Mouse (Mus musculus) forebrain, embryonic 16.5 days (tissue): ENCODE measurements around the gene Unc5a. TPM values are rescaled to one million over a fixed set of nuclear protein-coding genes. Genes with fewer than 3 reads are reported as not detected.

Experiments
- ATAC-seq: fragments of 200-750 bp; cut with Nextera tagmentation; 2 replicates; pipeline ENCODE4 v1.8.0; 2017; ENCODE audit warnings: mild to moderate bottlenecking, moderate library complexity
- H3K27ac ChIP-seq: fragments of 300-500 bp; sonication (generic); 2 replicates; pipeline ENCODE4 v1.5.1; 2014; ENCODE audit warnings: low read length, control low read depth
- H3K27me3 ChIP-seq: fragments of 300-500 bp; sonication (generic); replicated peaks from 2 replicates; pipeline ENCODE4 v1.6.1; 2014; ENCODE audit warnings: low read length; ENCODE audit not compliant: control insufficient read depth, insufficient read depth
- H3K36me3 ChIP-seq: fragments of 300-500 bp; sonication (generic); 2 replicates; pipeline ENCODE4 v1.6.1; 2014; ENCODE audit not compliant: control insufficient read depth, insufficient read depth
- H3K4me1 ChIP-seq: fragments of 300-500 bp; sonication (generic); replicated peaks from 2 replicates; pipeline ENCODE4 v1.6.1; 2014; ENCODE audit warnings: low read length; ENCODE audit not compliant: control insufficient read depth, insufficient read depth
- H3K4me2 ChIP-seq: fragments of 300-500 bp; sonication (generic); 2 replicates; pipeline ENCODE4 v1.6.1; 2014; ENCODE audit warnings: mild to moderate bottlenecking, low read length, control low read depth
- H3K4me3 ChIP-seq: fragments of 300-500 bp; sonication (generic); replicated peaks from 2 replicates; pipeline ENCODE4 v1.5.1; 2014; ENCODE audit warnings: mild to moderate bottlenecking, low read length, control low read depth
- H3K9ac ChIP-seq: fragments of 300-500 bp; sonication (generic); replicated peaks from 2 replicates; pipeline ENCODE4 v1.6.1; 2014; ENCODE audit warnings: low read depth, low read length, control low read depth
- H3K9me3 ChIP-seq: fragments of 300-500 bp; sonication (generic); 2 replicates; pipeline ENCODE4 v1.6.1; 2016; ENCODE audit warnings: low read length; ENCODE audit not compliant: control insufficient read depth
- WGBS: fragments of 180-500 bp; shearing (Covaris S2); extraction: QIAGEN DNeasy Blood & Tissue Kit; methylation state at CpG from one replicate; pipeline ENCODE4 v1.1.7; 2014; 5-methylcytosine and 5-hydroxymethylcytosine counted together
- polyA plus RNA-seq: library from polyadenylated mRNA; unstranded; fragments of >200 nt; fragmentation: Nextera tagmentation; extraction: Ambion mirVana; gene quantifications from 2 replicates; pipeline ENCODE4 v1.2.1, GENCODE M21; 2015

The Unc5a gene
- 16.4 and 18.5 TPM in 2 replicates for polyA plus RNA-seq

DNA sequence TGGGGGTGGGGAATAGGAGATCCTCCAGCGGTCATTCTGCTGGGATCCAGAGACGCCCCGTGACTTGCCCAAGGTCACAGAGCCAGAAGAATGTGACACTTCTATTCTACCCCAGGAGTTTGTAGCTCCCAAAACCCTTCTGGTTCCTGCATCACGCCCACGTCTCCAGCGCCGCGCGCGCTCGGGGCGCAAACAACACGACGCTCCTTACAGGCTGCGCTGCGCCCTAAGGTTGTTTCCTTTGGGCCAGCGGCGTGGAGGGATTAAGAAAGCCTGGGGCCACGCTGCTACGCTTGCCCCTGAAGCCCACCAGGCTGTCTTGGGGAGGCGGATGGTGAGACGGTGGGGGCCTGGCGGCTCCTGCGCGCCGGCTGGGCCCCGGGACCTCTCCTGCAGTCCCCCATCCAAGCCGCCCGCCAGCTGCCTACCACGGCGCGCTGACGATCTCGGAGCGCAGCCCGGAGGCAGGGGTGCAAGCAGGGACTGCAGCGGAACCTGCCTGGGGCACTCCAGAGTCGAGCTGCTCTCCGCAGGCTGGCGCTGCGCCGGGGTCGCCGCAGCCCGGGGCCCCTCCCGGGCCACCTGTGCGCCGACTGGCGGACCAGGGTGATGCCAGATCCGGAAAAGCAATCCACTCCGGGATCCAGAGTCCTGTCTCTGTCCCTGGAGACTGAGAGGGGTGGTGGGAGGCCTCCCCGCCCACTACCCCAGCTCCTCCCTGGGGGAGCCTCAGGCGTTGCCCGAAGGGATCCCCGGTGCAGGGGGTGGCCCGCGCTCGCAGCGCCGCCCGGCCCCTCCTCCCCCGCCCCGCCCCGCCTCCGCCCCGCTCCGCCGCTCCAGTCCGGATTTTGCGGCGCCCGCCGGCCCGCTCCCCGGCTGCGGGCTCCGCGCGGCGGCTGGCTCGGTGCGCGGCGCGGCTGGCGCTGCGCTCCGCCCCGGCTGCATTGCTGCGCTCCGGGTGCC, at the start of gene Unc5a:
Unc5a (plus strand) TSS at position 881 of the 963 bp plus-strand sequence.
- Histone ChIP-seq H3K27me3 (peaks cover 23% of the 10 kb centered on the region), H3K36me3 (no peaks in the 10 kb centered on the region), H3K4me2 (peak within 1 kb of the TSS; percentile 96), H3K27ac (peak within 1 kb of the TSS; percentile 90), H3K9ac (peak within 1 kb of the TSS; percentile 89), H3K4me1 (peaks cover 52% of the 10 kb centered on the region), H3K4me3 (peak within 1 kb of the TSS; percentile 84), H3K9me3 (no peaks in the 10 kb centered on the region)
- peak; percentile 85 for ATAC-seq
- 0% methylated on average over 82 of the region's 91 CpGs for WGBS

DNA sequence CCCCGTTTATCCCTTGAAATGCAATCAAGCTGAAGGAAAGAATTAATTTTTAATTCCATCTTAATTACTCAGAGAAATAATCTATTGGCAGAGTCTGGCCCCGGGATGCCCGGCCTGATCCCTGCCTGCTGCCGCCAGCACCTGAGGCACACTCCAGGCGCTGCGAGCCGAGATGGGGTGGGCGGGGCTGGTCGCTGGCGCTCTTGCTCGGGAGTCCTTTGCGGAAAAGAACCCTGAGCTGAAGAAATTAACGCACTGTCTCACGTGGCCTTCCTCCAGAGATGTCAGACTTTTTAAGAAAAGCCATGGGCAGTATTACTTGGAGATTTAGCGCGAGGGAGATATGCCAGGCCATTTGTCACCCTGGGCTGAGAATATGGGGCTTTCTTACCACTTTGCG, 37.2 kb upstream of the Unc5a start:
- H3K27me3 ChIP-seq: no peaks in the 10 kb centered on the region
- no peaks in the 10 kb centered on the region for H3K9me3 ChIP-seq
- no peaks in the 10 kb centered on the region for H3K36me3 ChIP-seq
- H3K9ac ChIP-seq: no peak overlapping the region; the same call in 1 of the 2 replicates
- H3K27ac ChIP-seq: no peak overlapping the region
- peak overlapping the region; percentile 13; the same call in 1 of the 2 replicates for H3K4me3 ChIP-seq
- ATAC-seq: 0 out of 2 replicates have a peak, but pooled peaks have one; percentile 43
- H3K4me2 ChIP-seq: peak overlapping the region; percentile 40
- peaks cover 17% of the 10 kb centered on the region for H3K4me1 ChIP-seq
- WGBS: 3% methylated on average over 17 of the region's 17 CpGs

DNA sequence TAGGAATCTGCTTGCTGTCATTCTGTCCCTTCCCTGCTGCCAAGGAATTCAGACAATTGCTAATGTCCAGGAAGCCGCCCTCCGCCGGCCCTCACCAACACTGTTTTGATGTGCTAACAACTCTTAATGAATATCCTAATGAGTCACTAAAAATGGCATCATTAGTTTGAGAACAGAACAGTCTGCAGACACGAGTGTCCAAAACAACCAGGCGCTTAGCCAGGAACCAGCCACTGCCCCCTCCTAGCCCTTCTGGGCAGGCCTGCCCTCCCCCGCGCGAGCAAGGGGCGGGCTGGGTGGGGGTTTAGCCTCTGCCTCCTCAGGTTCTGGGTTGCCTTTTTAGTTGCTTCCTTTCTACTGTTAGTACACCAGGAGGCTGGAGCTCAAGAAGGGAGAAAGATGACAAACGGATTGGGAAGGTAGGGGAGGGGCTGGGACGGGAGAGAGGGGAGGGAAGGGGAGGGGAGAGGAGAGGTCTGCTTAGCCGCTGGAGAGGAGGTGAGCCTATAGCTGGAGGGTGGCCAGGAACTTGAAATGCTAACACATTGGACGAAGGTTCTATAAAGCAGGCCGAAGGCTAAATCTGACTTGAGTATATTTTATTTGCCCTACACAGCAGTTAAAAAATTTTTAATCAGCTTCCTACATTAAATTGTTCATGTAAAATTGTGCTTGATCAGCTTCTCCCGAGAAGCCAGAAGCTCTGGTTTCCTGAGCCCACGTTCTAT, 36.2 kb upstream of the Unc5a start:
- no peak overlapping the region for H3K9ac ChIP-seq
- H3K4me2 ChIP-seq: no peak overlapping the region
- H3K27ac ChIP-seq: no peak overlapping the region
- H3K9me3 ChIP-seq: no peaks in the 10 kb centered on the region
- no peaks in the 10 kb centered on the region for H3K27me3 ChIP-seq
- H3K4me1 ChIP-seq: peaks cover 17% of the 10 kb centered on the region
- peak; percentile 49; the same call in 1 of the 2 replicates for ATAC-seq
- no peaks in the 10 kb centered on the region for H3K36me3 ChIP-seq
- no peak overlapping the region for H3K4me3 ChIP-seq
- WGBS: 10% methylated on average over 16 of the region's 16 CpGs

DNA sequence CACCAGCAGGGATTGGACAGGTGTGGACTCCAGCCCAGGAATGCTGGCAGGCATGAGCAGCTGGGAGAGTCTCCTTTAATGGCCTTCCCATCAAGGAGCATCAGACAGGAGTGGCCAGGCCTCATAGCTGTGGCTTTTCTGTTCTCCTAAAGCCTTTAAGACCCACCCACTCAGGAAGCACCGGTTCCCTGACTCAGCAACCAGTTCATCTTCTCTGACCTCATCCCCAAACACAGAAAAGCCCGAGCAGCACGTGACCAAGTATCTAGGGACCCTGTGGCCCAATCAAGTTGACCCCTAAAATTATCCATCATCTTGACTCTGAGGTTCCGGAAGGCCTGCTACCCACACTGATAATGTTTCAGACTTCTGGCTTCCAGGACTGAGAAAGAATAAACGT, 32.6 kb upstream of the Unc5a start:
- Histone ChIP-seq H3K27me3 (no peaks in the 10 kb centered on the region), H3K4me3 (no peak overlapping the region), H3K36me3 (no peaks in the 10 kb centered on the region), H3K9me3 (no peaks in the 10 kb centered on the region), H3K27ac (no peak overlapping the region), H3K9ac (no peak overlapping the region), H3K4me1 (peaks cover 15% of the 10 kb centered on the region), H3K4me2 (no peak overlapping the region)
- 83% methylated on average over 5 of the region's 5 CpGs for WGBS
- no peak for ATAC-seq

DNA sequence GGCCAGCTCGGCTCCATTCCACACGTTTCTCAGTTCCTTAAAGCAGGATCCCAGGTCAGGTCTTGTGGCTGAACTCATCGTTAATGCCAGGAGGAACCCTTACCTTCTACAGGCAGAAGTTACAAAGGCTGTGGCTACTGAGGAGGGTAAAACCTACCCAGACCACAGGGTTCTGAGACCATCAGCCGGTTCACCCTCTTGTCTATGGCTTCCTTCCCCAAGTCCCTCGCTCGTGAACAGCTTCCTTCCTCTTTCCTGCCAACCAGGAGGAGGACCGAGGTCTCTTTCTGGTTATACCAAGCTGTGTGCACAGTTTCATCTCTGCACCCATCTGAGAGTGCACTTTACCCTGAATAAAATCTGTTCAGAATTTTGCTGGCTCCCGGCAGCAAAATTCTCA, 30.3 kb upstream of the Unc5a start:
- Histone ChIP-seq H3K9me3 (no peaks in the 10 kb centered on the region), H3K27ac (no peak overlapping the region), H3K27me3 (no peaks in the 10 kb centered on the region), H3K9ac (no peak overlapping the region), H3K4me1 (no peaks in the 10 kb centered on the region), H3K4me2 (no peak overlapping the region), H3K36me3 (no peaks in the 10 kb centered on the region), H3K4me3 (no peak overlapping the region)
- ATAC-seq: no peak
- WGBS: 83% methylated on average over 8 of the region's 8 CpGs

DNA sequence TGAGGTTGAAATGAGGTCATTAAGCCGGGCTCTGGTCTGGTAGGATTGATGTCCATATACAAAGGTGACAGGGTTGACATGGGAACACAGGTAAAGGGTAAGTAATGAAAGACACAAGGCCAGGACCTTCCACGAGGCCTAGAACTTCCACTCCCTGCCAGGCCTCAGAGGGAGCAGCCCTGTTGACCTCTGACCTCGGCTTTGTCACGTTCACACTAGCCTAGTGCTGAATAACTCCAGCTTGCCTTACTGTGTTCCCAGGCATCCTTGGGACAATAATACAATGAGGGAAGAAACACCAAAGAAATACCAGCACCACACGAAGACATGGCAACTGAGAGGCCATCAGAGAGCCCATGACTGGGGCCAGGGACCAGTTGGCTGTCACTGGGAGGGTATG, 29.5 kb upstream of the Unc5a start:
- H3K4me2 ChIP-seq: no peak overlapping the region
- H3K4me3 ChIP-seq: no peak overlapping the region
- H3K9ac ChIP-seq: no peak overlapping the region
- no peaks in the 10 kb centered on the region for H3K9me3 ChIP-seq
- no peaks in the 10 kb centered on the region for H3K27me3 ChIP-seq
- no peak for ATAC-seq
- no peaks in the 10 kb centered on the region for H3K36me3 ChIP-seq
- H3K27ac ChIP-seq: no peak overlapping the region
- WGBS: 23% methylated on average over 5 of the region's 5 CpGs
- no peaks in the 10 kb centered on the region for H3K4me1 ChIP-seq

DNA sequence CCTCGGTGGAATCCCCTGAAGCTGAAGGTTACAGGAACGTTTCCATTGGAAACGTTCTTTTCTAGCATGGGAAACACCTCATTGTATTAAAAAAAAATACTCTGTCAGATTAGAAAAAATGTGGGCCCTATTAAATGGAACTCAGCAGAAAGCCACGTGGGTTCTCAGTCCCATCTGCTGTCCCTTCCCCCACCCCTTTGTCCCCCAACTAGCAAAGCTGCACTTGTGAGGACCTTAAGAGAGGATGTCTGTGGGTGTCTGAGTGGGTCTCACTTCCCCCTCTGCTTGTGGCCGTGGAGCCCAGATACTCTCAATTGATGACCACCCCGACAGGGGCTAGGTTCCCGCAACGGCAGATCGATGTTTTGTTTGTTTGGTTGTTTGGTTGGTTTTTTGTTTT, 27.5 kb upstream of the Unc5a start:
- no peak for ATAC-seq
- H3K4me3 ChIP-seq: no peak overlapping the region
- H3K36me3 ChIP-seq: no peaks in the 10 kb centered on the region
- 76% methylated on average over 9 of the region's 9 CpGs for WGBS
- H3K9me3 ChIP-seq: no peaks in the 10 kb centered on the region
- H3K27me3 ChIP-seq: no peaks in the 10 kb centered on the region
- H3K9ac ChIP-seq: no peak overlapping the region
- no peak overlapping the region for H3K27ac ChIP-seq
- no peaks in the 10 kb centered on the region; the same call in 1 of the 2 replicates for H3K4me1 ChIP-seq
- no peak overlapping the region for H3K4me2 ChIP-seq

DNA sequence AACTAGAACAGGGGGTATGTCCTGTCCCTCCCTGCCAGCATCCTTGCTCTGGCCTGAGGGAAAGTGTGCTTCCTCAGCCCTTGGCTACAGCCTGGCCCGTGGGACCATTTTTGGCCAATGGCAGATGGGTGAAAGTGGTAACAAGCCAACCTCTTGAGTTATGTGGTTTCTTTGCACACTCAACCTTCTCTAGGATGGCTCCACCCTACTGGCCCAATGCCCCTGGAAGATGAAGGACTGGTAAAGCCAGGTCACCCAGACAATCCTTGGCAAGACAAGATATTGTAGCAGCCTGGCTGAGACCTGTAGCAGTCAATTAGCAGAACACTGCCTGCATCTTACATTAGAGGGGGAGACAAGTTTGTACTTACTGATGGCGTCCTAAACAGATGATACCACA, 25.5 kb upstream of the Unc5a start:
- WGBS: 89% methylated on average over 2 of the region's 2 CpGs
- no peaks in the 10 kb centered on the region for H3K9me3 ChIP-seq
- no peak overlapping the region for H3K9ac ChIP-seq
- H3K27me3 ChIP-seq: no peaks in the 10 kb centered on the region
- no peak for ATAC-seq
- H3K27ac ChIP-seq: no peak overlapping the region
- H3K4me2 ChIP-seq: no peak overlapping the region
- no peaks in the 10 kb centered on the region for H3K36me3 ChIP-seq
- H3K4me1 ChIP-seq: no peaks in the 10 kb centered on the region; the same call in 1 of the 2 replicates
- no peak overlapping the region for H3K4me3 ChIP-seq

DNA sequence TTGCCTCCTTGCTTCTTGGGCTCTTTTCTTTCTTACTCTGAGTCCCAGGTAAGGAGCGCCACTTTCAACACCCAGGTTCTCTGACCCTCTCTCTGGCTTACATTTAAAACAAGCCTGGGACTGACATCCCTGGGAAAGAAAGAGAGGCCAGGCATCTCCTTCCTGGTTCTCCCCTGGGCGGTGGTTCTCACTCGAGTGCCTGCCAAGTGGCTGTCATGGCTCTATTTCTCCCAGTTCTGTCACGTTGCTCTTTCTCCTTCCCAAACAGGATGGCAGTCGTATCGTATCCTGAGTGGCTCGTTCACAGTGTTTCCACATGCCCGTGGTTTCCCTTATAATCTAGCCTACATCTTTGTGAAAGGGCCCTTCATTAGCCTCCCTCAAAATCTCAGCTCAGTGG, 23.7 kb upstream of the Unc5a start:
- peaks cover 7% of the 10 kb centered on the region for H3K4me1 ChIP-seq
- H3K36me3 ChIP-seq: no peaks in the 10 kb centered on the region
- H3K27ac ChIP-seq: no peak overlapping the region
- H3K27me3 ChIP-seq: no peaks in the 10 kb centered on the region
- no peaks in the 10 kb centered on the region for H3K9me3 ChIP-seq
- no peak for ATAC-seq
- no peak overlapping the region for H3K4me3 ChIP-seq
- no peak overlapping the region for H3K9ac ChIP-seq
- 44% methylated on average over 8 of the region's 8 CpGs for WGBS
- H3K4me2 ChIP-seq: no peak overlapping the region
